Mouse (Mus musculus) liver, embryonic 14.5 days (tissue): ENCODE measurements at regions not wholly inside any gene's neighbourhood (a gene's known extent, or its start where the extent isn't known, plus 50 kb on each side); places are given as distances from the start of the nearest gene placed in this dataset.

ENCODE experiments used
- ATAC-seq: fragments of 200-750 bp; cut with Nextera tagmentation; 2 replicates; pipeline ENCODE4 v1.8.0; 2017; ENCODE audit warnings: moderate number of reproducible peaks, mild to moderate bottlenecking, moderate library complexity; ENCODE audit not compliant: insufficient read depth
- DNase-seq, 3 experiments: peaks; one replicate each; pipeline ENCODE4 v3.0.0-alpha.2; 2012 to 2013; ENCODE audit warnings: low read depth in 3 of 3, low spot score in 3 of 3
- H3K27ac ChIP-seq: fragments of 300-500 bp; sonication (generic); 2 replicates; pipeline ENCODE4 v1.5.1; 2014; ENCODE audit warnings: moderate library complexity, mild to moderate bottlenecking, control low read depth, inconsistent platforms
- H3K27me3 ChIP-seq: fragments of 300-500 bp; sonication (generic); 2 replicates; pipeline ENCODE4 v1.6.1; 2014; ENCODE audit warnings: mild to moderate bottlenecking, low read length, moderate library complexity; ENCODE audit not compliant: control insufficient read depth, insufficient read depth
- H3K36me3 ChIP-seq: fragments of 300-500 bp; sonication (generic); replicated peaks from 2 replicates; pipeline ENCODE4 v1.6.1; 2014; ENCODE audit warnings: low read depth; ENCODE audit not compliant: control insufficient read depth, insufficient read depth
- H3K4me1 ChIP-seq, 2 experiments: fragments of 200-500 bp in 1 of 2; fragments of 300-500 bp in 1 of 2; sonication (generic) in 1 of 2; replicated peaks; 2 replicates each; pipeline ENCODE4 v1.6.1; 2012 to 2014; ENCODE audit warnings: antibody characterized with exemption in 1 of 2, inconsistent platforms in 1 of 2, low read length in 1 of 2; ENCODE audit not compliant: control insufficient read depth in 2 of 2, insufficient read depth in 2 of 2
- H3K4me2 ChIP-seq: fragments of 300-500 bp; sonication (generic); 2 replicates; pipeline ENCODE4 v1.6.1; 2014; ENCODE audit warnings: low read depth, mild to moderate bottlenecking, control low read depth, moderate library complexity
- H3K4me3 ChIP-seq, 2 experiments: fragments of 200-500 bp in 1 of 2; fragments of 300-500 bp in 1 of 2; sonication (generic) in 1 of 2; 2 replicates each; pipeline ENCODE4 v1.5.1; 2012 to 2014; ENCODE audit warnings: low read depth in 2 of 2, low read length in 2 of 2, mild to moderate bottlenecking in 2 of 2, control low read depth in 1 of 2, inconsistent platforms in 1 of 2, moderate library complexity in 1 of 2; ENCODE audit not compliant: insufficient read depth in 1 of 2
- H3K9ac ChIP-seq: fragments of 300-500 bp; sonication (generic); replicated peaks from 2 replicates; pipeline ENCODE4 v1.6.1; 2014; ENCODE audit warnings: mild to moderate bottlenecking, control low read depth, moderate library complexity
- H3K9me3 ChIP-seq: fragments of 300-500 bp; sonication (generic); 2 replicates; pipeline ENCODE4 v1.6.1; 2016; ENCODE audit warnings: low read length, mixed read lengths; ENCODE audit not compliant: control insufficient read depth
- CTCF ChIP-seq: IDR thresholded peaks from 2 replicates; pipeline ENCODE4 v1.5.1; 2016; ENCODE audit warnings: antibody characterized with exemption, low read depth, control low read depth
- EP300 ChIP-seq: IDR thresholded peaks from 2 replicates; pipeline ENCODE4 v1.6.1; 2016; ENCODE audit warnings: antibody characterized with exemption, low read depth
- WGBS: fragments of 180-500 bp; shearing (Covaris S2); extraction: QIAGEN DNeasy Blood & Tissue Kit; methylation state at CpG from one replicate; pipeline ENCODE4 v1.1.7; 2014; ENCODE audit not compliant: insufficient replicate concordance; 5-methylcytosine and 5-hydroxymethylcytosine counted together

GRCm38 (mm10) chr10:14315232-14315631, 230.2 kb downstream of the Adgrg6 start:
- TF ChIP-seq CTCF (no peak), EP300 (no peak)
- Histone ChIP-seq H3K36me3 (no peaks in the 10 kb centered on the region), H3K4me2 (no peak overlapping the region), H3K4me3 (no peak overlapping the region), H3K27ac (no peak overlapping the region), H3K9me3 (no peaks in the 10 kb centered on the region), H3K27me3 (no peaks in the 10 kb centered on the region), H3K4me1 (no peaks in the 10 kb centered on the region), H3K9ac (no peak overlapping the region)
- 64% methylated on average over 7 of the region's 7 CpGs for WGBS
- ATAC-seq = no peak
- DNase-seq = no peak

GRCm38 (mm10) chr10:14314607-14315006, 230.9 kb downstream of the Adgrg6 start:
- Histone ChIP-seq H3K27ac (no peak overlapping the region), H3K36me3 (no peaks in the 10 kb centered on the region), H3K4me2 (no peak overlapping the region), H3K9me3 (no peaks in the 10 kb centered on the region), H3K4me1 (no peaks in the 10 kb centered on the region), H3K27me3 (no peaks in the 10 kb centered on the region), H3K9ac (no peak overlapping the region), H3K4me3 (no peak overlapping the region)
- TF ChIP-seq EP300 = no peak
- TF ChIP-seq CTCF = no peak
- DNase-seq = no peak
- ATAC-seq = no peak
- WGBS = 23% methylated on average over 4 of the region's 4 CpGs

DNA sequence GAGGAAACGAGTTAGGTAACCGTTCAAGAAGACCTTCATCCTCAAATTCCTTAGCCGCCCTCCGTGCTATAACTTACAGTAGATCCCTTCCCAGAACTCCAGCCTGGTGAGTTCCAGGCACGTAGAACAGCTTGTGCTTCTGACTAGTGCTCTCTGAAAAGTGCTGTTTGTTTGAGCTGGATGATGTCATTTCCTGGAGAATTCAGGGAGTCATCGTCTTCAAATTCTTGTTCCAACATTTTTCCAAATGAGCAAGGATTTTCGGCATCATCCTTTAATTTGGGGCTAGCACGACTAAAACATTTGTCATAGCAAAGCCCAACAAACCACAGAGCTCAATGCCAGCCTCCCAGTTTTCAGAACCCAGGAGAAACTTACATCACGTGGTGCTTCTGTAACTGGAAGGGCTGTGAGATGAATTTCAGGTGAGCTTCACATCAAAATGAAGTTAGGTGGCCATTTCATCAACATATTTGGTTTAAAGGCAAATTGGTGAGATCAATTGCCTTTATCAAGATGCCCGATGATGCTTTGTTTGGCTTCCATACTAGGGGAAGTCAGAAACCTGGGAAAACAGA, 231.4 kb downstream of the Adgrg6 start:
- Histone ChIP-seq H3K36me3 (no peaks in the 10 kb centered on the region), H3K4me3 (no peak overlapping the region), H3K27me3 (no peaks in the 10 kb centered on the region), H3K4me2 (no peak overlapping the region), H3K27ac (no peak overlapping the region), H3K9ac (no peak overlapping the region), H3K9me3 (no peaks in the 10 kb centered on the region), H3K4me1 (no peaks in the 10 kb centered on the region)
- DNase-seq (no peak), ATAC-seq (no peak)
- WGBS = 50% methylated on average over 10 of the region's 10 CpGs
- no peak for TF ChIP-seq CTCF
- TF ChIP-seq EP300 = no peak

GRCm38 (mm10) chr10:14312959-14313358, 232.5 kb downstream of the Adgrg6 start:
- Histone ChIP-seq H3K27me3 (no peaks in the 10 kb centered on the region), H3K27ac (no peak overlapping the region), H3K4me1 (no peaks in the 10 kb centered on the region), H3K4me2 (no peak overlapping the region), H3K9me3 (no peaks in the 10 kb centered on the region), H3K4me3 (no peak overlapping the region), H3K9ac (no peak overlapping the region), H3K36me3 (no peaks in the 10 kb centered on the region)
- 64% methylated on average over 4 of the region's 4 CpGs for WGBS
- TF ChIP-seq CTCF = no peak
- no peak for TF ChIP-seq EP300
- no peak for DNase-seq
- no peak for ATAC-seq

GRCm38 (mm10) chr10:14311962-14312361, 233.5 kb downstream of the Adgrg6 start:
- TF ChIP-seq EP300 (no peak), CTCF (no peak)
- no peaks in the 10 kb centered on the region for H3K9me3 ChIP-seq
- H3K4me2 ChIP-seq = no peak overlapping the region
- no peak for DNase-seq
- H3K4me1 ChIP-seq = no peaks in the 10 kb centered on the region
- H3K4me3 ChIP-seq = no peak overlapping the region
- H3K27me3 ChIP-seq = no peaks in the 10 kb centered on the region
- 36% methylated on average over 3 of the region's 3 CpGs for WGBS
- H3K27ac ChIP-seq = no peak overlapping the region
- no peak for ATAC-seq
- no peak overlapping the region for H3K9ac ChIP-seq
- no peaks in the 10 kb centered on the region for H3K36me3 ChIP-seq
